Mouse (Mus musculus): ENCODE results near the gene Elmo2.
A peak's percentile ranks its signal among the peaks of the same experiment; 100 is the strongest.

DNA sequence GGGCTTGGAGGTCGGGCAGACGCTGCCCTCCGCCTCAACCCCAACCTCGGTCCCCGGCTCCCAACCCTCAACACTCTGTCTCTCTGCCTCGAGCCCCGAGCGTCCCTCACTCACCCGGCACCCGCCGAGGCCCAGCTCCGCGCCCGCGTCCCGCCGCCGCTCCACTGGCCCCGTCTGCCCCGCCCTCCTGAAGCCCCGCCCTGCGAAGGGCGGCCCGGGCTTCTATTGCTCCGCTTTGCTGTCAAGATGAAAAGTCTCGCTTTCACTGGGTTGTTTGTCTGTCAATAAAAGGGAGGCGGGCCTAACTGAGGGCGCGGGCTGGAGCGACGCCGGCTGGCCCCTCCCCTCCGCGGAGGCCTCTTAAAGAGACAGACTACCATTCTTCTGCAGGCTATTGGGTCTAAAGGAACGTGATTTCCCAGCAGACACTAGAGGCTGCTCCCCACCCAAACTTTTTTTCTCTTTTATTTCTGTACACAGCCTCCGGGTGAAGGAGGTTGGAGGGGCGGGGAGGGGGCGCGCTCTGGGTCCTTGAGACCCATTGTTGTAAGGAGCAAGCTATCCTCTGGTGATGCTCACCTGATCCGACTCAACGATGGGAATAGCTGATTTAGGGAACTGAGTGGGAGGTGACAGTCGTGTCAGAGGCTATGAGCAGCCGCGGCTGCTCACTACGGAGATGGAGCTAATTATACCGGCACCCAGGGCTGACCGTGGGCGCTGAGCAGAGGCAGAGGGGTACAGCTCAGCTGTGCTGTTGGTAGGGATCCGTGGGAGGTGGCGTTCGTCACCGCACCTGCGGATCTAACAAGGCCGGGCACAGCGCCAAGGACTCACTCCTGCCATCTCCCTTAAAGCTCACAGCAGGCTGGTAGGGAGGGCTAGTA, at the start of gene Elmo2:
- TF ChIP-seq E2F4 (IDR thresholded peaks at IDR 0.05; ENCODE audit: insufficient read depth) (peak; percentile 64), USF1 (IDR thresholded peaks at IDR 0.05; ENCODE audit: low read depth) (no peak), CEBPB (IDR thresholded peaks at IDR 0.05; ENCODE audit: insufficient read depth, poor library complexity, severe bottlenecking) (no peak), MAX (IDR thresholded peaks at IDR 0.05; ENCODE audit: low read depth) (no peak), TCF3 (IDR thresholded peaks at IDR 0.05; ENCODE audit: insufficient read length, low read depth) (no peak), POLR2A (IDR thresholded peaks at IDR 0.05; ENCODE audit: insufficient read length, low read depth) (peak; percentile 81), MYOG (IDR thresholded peaks at IDR 0.05; ENCODE audit: control insufficient read depth in 1 of 3, insufficient read depth in 1 of 3, insufficient read length in 2 of 3, low read depth in 2 of 3) (peak in 1 of 3 experiments; percentile 47), SRF (IDR thresholded peaks at IDR 0.05; ENCODE audit: control insufficient read depth, insufficient read length, low read depth) (peak; percentile 44), REST (IDR thresholded peaks at IDR 0.05; ENCODE audit: insufficient read depth, insufficient read length) (no peak), POLR2AphosphoS2 (IDR thresholded peaks at IDR 0.05; ENCODE audit: insufficient read length, low read depth) (peak; percentile 76), MYOD1 (IDR thresholded peaks at IDR 0.05; ENCODE audit: control insufficient read depth in 1 of 3, insufficient read length in 2 of 3, low read depth in 2 of 3) (peak in 1 of 3 experiments; percentile 88), TCF12 (IDR thresholded peaks at IDR 0.05; ENCODE audit: insufficient read depth, poor library complexity, severe bottlenecking) (no peak)

Data from myocyte (in vitro differentiated cells).